Mouse (Mus musculus) erythroblast, embryonic 14.5 days (primary cell): ENCODE data around the gene Myh9. TPM values are rescaled to one million over a fixed set of nuclear protein-coding genes. Genes with fewer than 3 reads are reported as not detected.
"Not testable (repeated sequence)": the region's sequence is repeated elsewhere in the genome, so short reads cannot be mapped to it uniquely, and the experiment has no call there.

ENCODE experiments used
- H3K27me3 ChIP-seq: 2 replicates; pipeline ENCODE4 v1.6.1; 2012; ENCODE audit warnings: inconsistent platforms; ENCODE audit not compliant: control insufficient read depth
- H3K36me3 ChIP-seq: 2 replicates; pipeline ENCODE4 v1.6.1; 2012; ENCODE audit warnings: mild to moderate bottlenecking, inconsistent platforms; ENCODE audit not compliant: control insufficient read depth
- H3K4me1 ChIP-seq: 2 replicates; pipeline ENCODE4 v1.6.1; 2012; ENCODE audit warnings: inconsistent platforms; ENCODE audit not compliant: control insufficient read depth
- H3K4me3 ChIP-seq: replicated peaks from 2 replicates; pipeline ENCODE3; 2012; ENCODE audit warnings: moderate library complexity, mild to moderate bottlenecking, inconsistent platforms
- H3K9me3 ChIP-seq: 2 replicates; pipeline ENCODE4 v1.6.1; 2012; ENCODE audit warnings: low read length, inconsistent platforms, mixed read lengths; ENCODE audit not compliant: control insufficient read depth
- GATA1 ChIP-seq: IDR thresholded peaks from 2 replicates; pipeline ENCODE4 v1.6.1; 2012; ENCODE audit warnings: low read length, inconsistent platforms, mixed read lengths
- TAL1 ChIP-seq: IDR thresholded peaks from 3 replicates; pipeline ENCODE4 v1.6.1; 2012; ENCODE audit warnings: low read length, inconsistent platforms, mixed read lengths
- polyA plus RNA-seq: library from polyadenylated mRNA; stranded (reverse); fragments of >175 nt; gene quantifications from 2 replicates; pipeline ENCODE4 v1.2.3, GENCODE M21; 2012

Gene Myh9
- polyA plus RNA-seq, 1 experiment: 10.4 TPM

- TF ChIP-seq GATA1 (no peak), TAL1 (no peak)
- Histone ChIP-seq H3K4me1 (peaks cover 30% of the 10 kb centered on the region), H3K4me3 (no peak overlapping the region)
Measured at GRCm38 (mm10) chr15:77847108-77847507, 5.1 kb upstream of the Myh9 start.

GRCm38 (mm10) chr15:77845931-77846595, 4.1 kb upstream of the Myh9 start:
- H3K9me3 ChIP-seq, H3K36me3 ChIP-seq, H3K27me3 ChIP-seq, H3K4me3 ChIP-seq: not testable (repeated sequence)
- peaks cover 37% of the 10 kb centered on the region for H3K4me1 ChIP-seq

More at GRCm38 (mm10) chr15:77847108-77847507, 5.1 kb upstream of the Myh9 start:
- H3K36me3 ChIP-seq: no peaks in the 10 kb centered on the region
- H3K27me3 ChIP-seq: no peaks in the 10 kb centered on the region; the same call in 1 of the 2 replicates
- no peaks in the 10 kb centered on the region for H3K9me3 ChIP-seq

DNA sequence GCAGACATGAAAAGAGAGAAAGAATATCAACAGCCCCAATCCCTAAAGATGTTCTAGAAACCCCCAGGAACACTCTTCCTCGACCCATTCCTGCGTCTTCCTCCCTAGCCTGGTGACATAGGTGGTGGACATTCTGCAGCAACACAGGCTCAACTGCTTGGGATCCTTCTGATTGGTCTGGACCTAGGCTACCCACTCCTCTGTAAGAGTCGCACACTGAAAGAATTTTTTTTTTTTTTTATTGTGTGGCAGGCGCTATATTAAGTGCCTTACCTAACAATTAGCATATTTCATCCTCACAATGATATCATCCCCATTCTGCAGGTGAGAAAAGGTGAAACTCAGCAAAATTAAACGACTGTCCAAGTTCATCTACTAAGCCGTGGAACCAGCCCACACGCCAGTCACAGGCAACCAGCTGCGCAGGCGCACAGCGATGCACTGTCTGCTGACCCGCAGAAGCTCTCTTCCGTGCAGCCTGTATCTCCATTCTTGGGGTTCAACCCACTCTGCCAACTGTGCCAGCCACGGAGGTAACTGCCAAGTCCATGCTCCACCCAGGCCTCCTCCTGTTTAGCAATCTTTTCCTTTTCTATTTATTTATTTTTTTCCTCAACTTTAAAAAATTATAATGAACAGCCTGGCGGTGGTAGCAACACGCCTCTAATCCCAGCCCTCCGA, 3.1 kb upstream of the Myh9 start:
- Histone ChIP-seq H3K36me3 (no peaks in the 10 kb centered on the region), H3K9me3 (no peaks in the 10 kb centered on the region), H3K27me3 (no peaks in the 10 kb centered on the region; the same call in 1 of the 2 replicates), H3K4me3 (no peak overlapping the region), H3K4me1 (peaks cover 47% of the 10 kb centered on the region)
- TF ChIP-seq TAL1 (no peak), GATA1 (no peak)

DNA sequence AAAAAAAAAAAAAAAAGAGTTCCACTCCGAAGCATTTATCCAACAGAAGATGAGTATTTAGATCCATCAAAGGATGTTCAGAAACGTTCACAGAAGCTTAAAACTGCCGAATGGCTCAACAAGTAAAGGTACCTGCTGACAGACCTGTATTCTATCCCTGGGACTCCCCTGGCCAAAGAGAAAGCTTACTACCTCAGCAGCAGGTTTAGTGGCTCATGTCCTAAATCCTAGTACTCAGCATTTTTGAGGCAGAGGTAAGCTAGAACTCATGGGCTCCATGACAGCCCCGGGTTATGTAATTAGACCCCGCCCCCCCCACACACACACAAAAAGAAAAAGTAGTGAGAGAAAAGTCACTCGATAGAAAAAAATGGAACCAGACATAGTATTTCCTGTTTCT, 2.1 kb upstream of the Myh9 start:
- Histone ChIP-seq H3K36me3 (peaks cover 4% of the 10 kb centered on the region; the same call in 1 of the 2 replicates), H3K4me1 (peaks cover 53% of the 10 kb centered on the region), H3K4me3 (no peak overlapping the region), H3K9me3 (no peaks in the 10 kb centered on the region), H3K27me3 (no peaks in the 10 kb centered on the region; the same call in 1 of the 2 replicates)
- TF ChIP-seq GATA1 (no peak), TAL1 (no peak)

DNA sequence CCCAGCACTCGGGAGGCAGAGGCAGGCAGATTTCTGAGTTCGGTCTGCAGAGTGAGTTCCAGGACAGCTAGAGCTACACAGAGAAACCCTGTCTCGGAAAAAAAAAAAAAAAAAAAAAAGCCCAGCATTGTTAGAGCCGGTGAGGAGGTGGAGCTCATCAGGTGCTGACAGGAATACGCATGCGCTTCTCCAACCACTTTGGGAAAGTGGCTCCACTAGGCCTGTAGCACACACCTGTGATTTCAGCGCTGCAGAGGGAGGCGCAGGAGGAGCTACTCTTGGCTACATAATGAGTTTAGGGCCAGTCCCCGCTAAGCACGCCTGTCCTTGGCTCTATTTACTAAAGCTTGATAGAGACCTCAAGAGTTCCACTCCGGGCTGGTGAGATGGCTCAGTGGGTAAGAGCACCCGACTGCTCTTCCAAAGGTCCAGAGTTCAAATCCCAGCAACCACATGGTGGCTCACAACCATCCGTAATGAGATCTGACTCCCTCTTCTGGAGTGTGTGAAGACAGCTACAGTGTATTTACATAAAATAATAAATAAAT, 1.6 kb upstream of the Myh9 start:
- not testable (repeated sequence) for H3K9me3 ChIP-seq, H3K4me3 ChIP-seq
- peaks cover 58% of the 10 kb centered on the region for H3K4me1 ChIP-seq

DNA sequence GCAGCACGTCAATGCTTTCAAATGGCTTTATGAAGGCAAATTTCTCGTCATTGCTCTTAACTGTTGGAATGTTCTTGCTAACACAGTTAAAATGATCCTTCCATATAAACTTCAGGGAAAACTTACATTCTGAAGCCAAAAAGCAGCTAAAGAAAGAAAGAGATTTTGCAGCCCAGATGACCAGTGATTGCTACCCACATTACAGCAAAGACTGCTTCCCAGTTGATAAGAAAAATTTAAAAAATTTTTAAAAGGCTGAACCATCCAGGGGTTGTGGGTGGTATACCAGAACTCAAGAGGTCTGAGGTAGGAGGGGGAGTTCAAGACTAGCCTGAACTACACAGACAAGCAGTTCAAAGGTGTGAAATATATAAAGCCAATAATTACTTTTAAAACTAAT, 1.1 kb upstream of the Myh9 start:
- Histone ChIP-seq H3K36me3 (peaks cover 10% of the 10 kb centered on the region), H3K9me3 (no peaks in the 10 kb centered on the region), H3K4me1 (peaks cover 62% of the 10 kb centered on the region), H3K4me3 (peak overlapping the region; percentile 74), H3K27me3 (no peaks in the 10 kb centered on the region; the same call in 1 of the 2 replicates)
- TF ChIP-seq GATA1 (no peak), TAL1 (no peak)

More for the DNA sequence above, 1.6 kb upstream of the Myh9 start:
- H3K36me3 ChIP-seq, H3K27me3 ChIP-seq: not testable (repeated sequence)

- peak overlapping the region; percentile 74 for H3K4me3 ChIP-seq
- H3K27me3 ChIP-seq: no peaks in the 10 kb centered on the region
- H3K4me1 ChIP-seq: peaks cover 66% of the 10 kb centered on the region
- no peak for TF ChIP-seq TAL1
- TF ChIP-seq GATA1: no peak
- no peaks in the 10 kb centered on the region for H3K9me3 ChIP-seq
- H3K36me3 ChIP-seq: peaks cover 23% of the 10 kb centered on the region
Measured at GRCm38 (mm10) chr15:77841361-77842046, 471 bp downstream of the Myh9 start.

- H3K9me3 ChIP-seq: no peaks in the 10 kb centered on the region
- H3K36me3 ChIP-seq: peaks cover 31% of the 10 kb centered on the region
- peaks cover 74% of the 10 kb centered on the region for H3K4me1 ChIP-seq
- peak overlapping the region; percentile 74 for H3K4me3 ChIP-seq
- H3K27me3 ChIP-seq: no peaks in the 10 kb centered on the region
- TF ChIP-seq GATA1: no peak
- TF ChIP-seq TAL1: no peak
Measured at GRCm38 (mm10) chr15:77840450-77841360, 1.3 kb downstream of the Myh9 start.
